Mouse (Mus musculus) hindbrain, embryonic 11.5 days (tissue): ENCODE results near the gene Rc3h1. TPM values are rescaled to one million over a fixed set of nuclear protein-coding genes. Genes with fewer than 3 reads are reported as not detected.

Source experiments
- ATAC-seq: fragments of 200-750 bp; cut with Nextera tagmentation; 2 replicates; pipeline ENCODE4 v1.8.0; 2017; ENCODE audit warnings: mild to moderate bottlenecking, moderate TSS enrichment, moderate library complexity; ENCODE audit not compliant: low FRiP score
- DNase-seq: peaks from one replicate; pipeline ENCODE4 v3.0.0-alpha.2; 2015; ENCODE audit warnings: low spot score
- H3K27ac ChIP-seq: fragments of 300-500 bp; sonication (generic); 2 replicates; pipeline ENCODE4 v1.5.1; 2014; ENCODE audit warnings: mild to moderate bottlenecking, low read depth, low read length
- H3K27me3 ChIP-seq: fragments of 300-500 bp; sonication (generic); 2 replicates; pipeline ENCODE4 v1.6.1; 2014; ENCODE audit warnings: mild to moderate bottlenecking, low read length, moderate library complexity, mixed read lengths; ENCODE audit not compliant: control insufficient read depth, insufficient read depth
- H3K36me3 ChIP-seq: fragments of 300-500 bp; sonication (generic); 2 replicates; pipeline ENCODE4 v1.6.1; 2014; ENCODE audit warnings: mild to moderate bottlenecking, low read length, moderate library complexity, mixed read lengths; ENCODE audit not compliant: control insufficient read depth, insufficient read depth
- H3K4me1 ChIP-seq: fragments of 300-500 bp; sonication (generic); replicated peaks from 2 replicates; pipeline ENCODE4 v1.6.1; 2014; ENCODE audit warnings: low read length, mixed read lengths; ENCODE audit not compliant: control insufficient read depth, insufficient read depth
- H3K4me2 ChIP-seq: fragments of 300-500 bp; sonication (generic); replicated peaks from 2 replicates; pipeline ENCODE4 v1.6.1; 2014; ENCODE audit warnings: mild to moderate bottlenecking, low read depth, low read length
- H3K4me3 ChIP-seq: fragments of 300-500 bp; sonication (generic); 2 replicates; pipeline ENCODE4 v1.5.1; 2014; ENCODE audit warnings: low read depth, low read length
- H3K9ac ChIP-seq: fragments of 300-500 bp; sonication (generic); 2 replicates; pipeline ENCODE4 v1.6.1; 2014; ENCODE audit warnings: low read depth, low read length
- H3K9me3 ChIP-seq: fragments of 300-500 bp; sonication (generic); 2 replicates; pipeline ENCODE4 v1.6.1; 2016; ENCODE audit warnings: low read length; ENCODE audit not compliant: control insufficient read depth
- WGBS: fragments of 180-500 bp; shearing (Covaris S2); extraction: QIAGEN DNeasy Blood & Tissue Kit; methylation state at CpG from one replicate; pipeline ENCODE4 v1.1.7; 2014; 5-methylcytosine and 5-hydroxymethylcytosine counted together
- polyA plus RNA-seq: library from polyadenylated mRNA; unstranded; fragments of >200 nt; fragmentation: Nextera tagmentation; extraction: Ambion mirVana; gene quantifications from 2 replicates; pipeline ENCODE4 v1.2.1, GENCODE M21; 2014

Rc3h1 gene
- polyA plus RNA-seq, 1 experiment from 2014 or later: 15.4 TPM

- no peaks in the 10 kb centered on the region for H3K27me3 ChIP-seq
- no peaks in the 10 kb centered on the region for H3K4me1 ChIP-seq
- ATAC-seq (no peak), DNase-seq (no peak)
- 94% methylated on average over 1 of the region's 1 CpGs for WGBS
- no peak overlapping the region for H3K9ac ChIP-seq
- H3K4me3 ChIP-seq: no peak overlapping the region
- no peaks in the 10 kb centered on the region for H3K9me3 ChIP-seq
- no peak overlapping the region for H3K27ac ChIP-seq
- H3K4me2 ChIP-seq: no peak overlapping the region
- no peaks in the 10 kb centered on the region for H3K36me3 ChIP-seq
These were observed 13.2 kb downstream of the Rc3h1 start for GRCm38 (mm10) chr1:160919383-160919782.

GRCm38 (mm10) chr1:160921938-160922337 lies 15.7 kb downstream of the Rc3h1 start:
- no peak for DNase-seq
- no peak overlapping the region for H3K27ac ChIP-seq

GRCm38 (mm10) chr1:160931320-160931719 lies 25.1 kb downstream of the Rc3h1 start:
- no peak for ATAC-seq
- Histone ChIP-seq H3K27me3 (no peaks in the 10 kb centered on the region), H3K4me3 (no peak overlapping the region), H3K27ac (no peak overlapping the region), H3K9ac (no peak overlapping the region), H3K9me3 (no peaks in the 10 kb centered on the region), H3K4me1 (no peaks in the 10 kb centered on the region), H3K36me3 (no peaks in the 10 kb centered on the region), H3K4me2 (no peak overlapping the region)
- no peak for DNase-seq

More at GRCm38 (mm10) chr1:160921938-160922337, 15.7 kb downstream of the Rc3h1 start:
- no peaks in the 10 kb centered on the region for H3K36me3 ChIP-seq
- no peaks in the 10 kb centered on the region for H3K9me3 ChIP-seq
- no peaks in the 10 kb centered on the region for H3K4me1 ChIP-seq
- 93% methylated on average over 1 of the region's 1 CpGs for WGBS
- H3K9ac ChIP-seq: no peak overlapping the region
- H3K27me3 ChIP-seq: no peaks in the 10 kb centered on the region
- no peak overlapping the region for H3K4me2 ChIP-seq
- no peak for ATAC-seq
- H3K4me3 ChIP-seq: no peak overlapping the region

- ATAC-seq (peak; percentile 51; the same call in 1 of the 2 replicates), DNase-seq (peak; percentile 60)
- H3K27ac ChIP-seq: no peak overlapping the region
- no peak overlapping the region for H3K4me3 ChIP-seq
- no peaks in the 10 kb centered on the region for H3K27me3 ChIP-seq
- no peaks in the 10 kb centered on the region for H3K36me3 ChIP-seq
- H3K4me2 ChIP-seq: no peak overlapping the region
- no peaks in the 10 kb centered on the region for H3K4me1 ChIP-seq
- H3K9me3 ChIP-seq: no peaks in the 10 kb centered on the region
- no peak overlapping the region for H3K9ac ChIP-seq
- WGBS: 77% methylated on average over 4 of the region's 4 CpGs
These were observed 27.8 kb downstream of the Rc3h1 start for GRCm38 (mm10) chr1:160933896-160934482.

DNA sequence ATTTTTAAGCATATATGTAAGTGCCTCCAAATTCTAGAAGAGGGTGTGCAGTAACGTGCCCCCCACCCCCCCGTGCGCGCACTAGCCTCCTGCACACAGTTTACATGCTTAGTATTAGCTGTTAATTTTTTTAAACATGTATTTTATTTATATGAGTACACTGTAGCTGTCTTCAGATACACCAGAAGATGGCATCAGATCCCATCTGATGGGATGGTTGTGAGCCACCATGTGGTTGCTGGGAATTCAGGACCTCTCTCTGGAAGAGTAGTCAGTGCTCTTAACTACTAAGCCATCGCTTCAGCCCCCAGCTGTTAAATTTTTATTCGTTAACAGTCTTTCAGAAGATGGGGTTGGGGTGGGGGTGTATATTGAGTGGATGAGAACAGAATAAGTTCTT lies 29.3 kb downstream of the Rc3h1 start:
- H3K4me1 ChIP-seq: no peaks in the 10 kb centered on the region
- no peak overlapping the region for H3K4me2 ChIP-seq
- DNase-seq (no peak), ATAC-seq (no peak)
- whole genome bisulfite sequencing: 94% methylated on average over 6 of the region's 6 CpGs
- H3K27ac ChIP-seq: no peak overlapping the region
- H3K9ac ChIP-seq: no peak overlapping the region
- no peaks in the 10 kb centered on the region for H3K9me3 ChIP-seq
- H3K27me3 ChIP-seq: no peaks in the 10 kb centered on the region
- no peak overlapping the region for H3K4me3 ChIP-seq
- no peaks in the 10 kb centered on the region for H3K36me3 ChIP-seq

- no peak overlapping the region for H3K9ac ChIP-seq
- H3K27me3 ChIP-seq: no peaks in the 10 kb centered on the region
- peaks cover 8% of the 10 kb centered on the region for H3K36me3 ChIP-seq
- H3K27ac ChIP-seq: no peak overlapping the region
- 91% methylated on average over 7 of the region's 7 CpGs for WGBS
- no peak overlapping the region for H3K4me2 ChIP-seq
- ATAC-seq (no peak), DNase-seq (no peak)
- H3K4me3 ChIP-seq: no peak overlapping the region
- H3K9me3 ChIP-seq: no peaks in the 10 kb centered on the region
- no peaks in the 10 kb centered on the region for H3K4me1 ChIP-seq
These were observed 57.0 kb downstream of the Rc3h1 start for GRCm38 (mm10) chr1:160963199-160963598.

DNA sequence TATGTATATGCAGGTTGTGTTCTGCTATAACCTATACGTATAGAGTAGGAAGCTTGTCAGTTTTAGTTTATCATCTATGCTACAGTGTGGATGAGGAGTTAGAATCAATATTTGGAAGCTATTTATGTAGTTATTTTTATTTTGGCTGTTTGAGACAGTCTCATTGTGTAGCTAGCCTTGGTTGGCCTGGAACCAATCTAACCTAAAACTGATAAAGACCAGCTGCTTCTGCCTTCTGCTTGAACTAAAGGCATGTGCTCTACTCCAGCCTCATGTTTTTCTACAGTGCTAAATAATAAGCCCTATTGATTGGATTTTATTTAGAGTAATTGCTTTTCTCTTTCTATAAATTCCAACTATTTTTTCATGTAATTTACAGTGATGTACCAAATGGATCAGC lies 61.0 kb downstream of the Rc3h1 start:
- Histone ChIP-seq H3K4me3 (no peak overlapping the region), H3K9me3 (no peaks in the 10 kb centered on the region), H3K27me3 (no peaks in the 10 kb centered on the region), H3K36me3 (peaks cover 8% of the 10 kb centered on the region), H3K4me2 (no peak overlapping the region), H3K27ac (no peak overlapping the region), H3K4me1 (no peaks in the 10 kb centered on the region), H3K9ac (no peak overlapping the region)
- ATAC-seq (no peak), DNase-seq (no peak)
- WGBS: 97% methylated on average over 1 of the region's 1 CpGs

DNA sequence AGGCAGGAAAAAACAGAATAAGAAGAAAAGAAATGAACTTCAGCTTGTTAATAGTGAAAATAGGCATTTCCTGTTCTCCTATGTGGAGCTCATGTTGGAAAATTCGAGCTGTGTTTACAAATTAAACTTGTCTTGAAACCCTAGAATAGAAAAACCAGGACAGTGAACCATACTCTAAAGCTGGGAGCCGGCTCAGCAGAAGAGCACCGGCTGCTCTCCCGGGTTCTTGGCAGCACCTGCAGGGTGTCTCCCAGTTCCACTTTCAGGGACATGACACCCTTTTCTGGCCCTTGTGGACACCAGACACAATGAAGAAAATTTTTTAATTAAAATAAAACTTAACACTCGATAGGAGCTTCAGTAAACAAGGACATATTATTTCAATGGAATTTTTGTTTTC lies 62.4 kb downstream of the Rc3h1 start:
- Histone ChIP-seq H3K27me3 (no peaks in the 10 kb centered on the region), H3K36me3 (peaks cover 3% of the 10 kb centered on the region; the same call in 1 of the 2 replicates), H3K4me1 (no peaks in the 10 kb centered on the region), H3K4me2 (no peak overlapping the region), H3K9me3 (no peaks in the 10 kb centered on the region), H3K9ac (no peak overlapping the region), H3K27ac (no peak overlapping the region), H3K4me3 (no peak overlapping the region)
- no peak for DNase-seq
- 90% methylated on average over 5 of the region's 5 CpGs for WGBS
- ATAC-seq: no peak

- H3K4me1 ChIP-seq: no peaks in the 10 kb centered on the region
- H3K36me3 ChIP-seq: no peaks in the 10 kb centered on the region
- no peak within 1 kb of the TSS for H3K4me3 ChIP-seq
- no peaks in the 10 kb centered on the region for H3K9me3 ChIP-seq
- H3K27me3 ChIP-seq: no peaks in the 10 kb centered on the region
- H3K27ac ChIP-seq: no peak within 1 kb of the TSS
- H3K9ac ChIP-seq: no peak within 1 kb of the TSS
- ATAC-seq (no peak), DNase-seq (no peak)
- no peak within 1 kb of the TSS for H3K4me2 ChIP-seq
- WGBS: 88% methylated on average over 4 of the region's 4 CpGs
These were observed 72.0 kb downstream of the Rc3h1 start, which contains the start of gene Serpinc1 for GRCm38 (mm10) chr1:160978071-160978735. Gene Serpinc1 (plus strand): TSS chr1:160978585.
